Mouse (Mus musculus): ENCODE data around the gene Tubd1.

GRCm38 (mm10) chr11:86538786-86539185 lies 6.0 kb upstream of the Tubd1 start:
- TF ChIP-seq CTCF (IDR thresholded peaks at IDR 0.05; ENCODE audit: extremely low read depth, insufficient read length, insufficient replicate concordance, low read depth, low read length) (no peak), POLR2A (IDR thresholded peaks at IDR 0.05; ENCODE audit: low read depth, low read length) (no peak)
